Mouse (Mus musculus): ENCODE data around the gene Lrrtm3.

GRCm38 (mm10) chr10:64001531-64001930, 88.5 kb downstream of the Lrrtm3 start:
- TF ChIP-seq TAL1 (conservative IDR thresholded peaks at IDR 0.05; ENCODE audit: low read depth, low read length): no peak
- TF ChIP-seq CTCF (IDR thresholded peaks at IDR 0.05; ENCODE audit: low read depth, low read length): no peak
- no peak for TF ChIP-seq GATA1 (IDR thresholded peaks at IDR 0.05; ENCODE audit: borderline replicate concordance, low read length)
- no peak for TF ChIP-seq POLR2AphosphoS5 (IDR thresholded peaks at IDR 0.05; ENCODE audit: insufficient replicate concordance, low read depth, low read length)
- TF ChIP-seq GATA2 (IDR thresholded peaks at IDR 0.05; ENCODE audit: borderline replicate concordance, low read depth, low read length): no peak
